Mouse (Mus musculus): ENCODE data around the gene Hus1b.

DNA sequence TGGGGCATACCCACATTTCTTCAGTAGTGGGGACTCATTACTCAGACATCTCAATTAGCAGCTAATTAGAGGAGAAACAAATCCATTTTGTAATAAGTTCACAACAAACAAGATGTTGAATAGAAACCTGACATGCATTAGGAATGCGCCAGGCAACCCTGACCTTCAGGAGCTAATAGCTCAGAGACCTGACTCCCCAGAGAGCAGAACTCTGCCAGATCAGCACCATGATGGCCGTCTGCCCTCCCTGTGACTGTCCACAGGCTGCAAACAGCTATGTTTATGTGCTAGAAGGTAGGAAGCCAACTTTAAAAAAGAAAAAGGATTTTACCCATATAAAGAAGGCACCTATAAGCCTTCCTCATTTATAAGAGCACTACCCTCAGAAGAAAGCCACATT is 45.3 kb downstream of the Hus1b start:
- TF ChIP-seq CTCF (IDR thresholded peaks at IDR 0.05; ENCODE audit: control insufficient read depth, insufficient read depth, insufficient read length) (no peak), FOSL1 (IDR thresholded peaks at IDR 0.05; ENCODE audit: insufficient read depth, low read length, poor library complexity, severe bottlenecking) (no peak), MYOD1 (IDR thresholded peaks at IDR 0.05; ENCODE audit: control insufficient read depth, insufficient read length, low read depth) (no peak), USF1 (IDR thresholded peaks at IDR 0.05; ENCODE audit: low read depth) (no peak), MAX (IDR thresholded peaks at IDR 0.05) (no peak), CEBPB (IDR thresholded peaks at IDR 0.05; ENCODE audit: low read depth) (no peak), MYOG (IDR thresholded peaks at IDR 0.05; ENCODE audit: control insufficient read depth, extremely low read depth, insufficient read length) (no peak)
